Mouse (Mus musculus) left cerebral cortex, adult 6 months (tissue): Measurements from ENCODE around the gene Prl5a1. TPM values are rescaled to one million over a fixed set of nuclear protein-coding genes. Genes with fewer than 3 reads are reported as not detected.

Source experiments
- long read RNA-seq, 2 experiments: library from polyadenylated mRNA; unstranded; transcript quantifications; one replicate each; pipeline ENCODE4 v2.0.0; 2019 to 2020
- polyA plus RNA-seq: library from polyadenylated mRNA; unstranded; fragments of <200 nt; fragmentation: Nextera tagmentation; gene quantifications from 2 replicates; pipeline ENCODE4 v1.2.3, GENCODE M21; 2021

The Prl5a1 gene
- polyA plus RNA-seq, result not detected in 2 replicates
- long read RNA-seq, experiment 1, result 0 reads
- long read RNA-seq, experiment 2, result 0 reads

GRCm38 (mm10) chr13:28142184-28142583, at the start of gene Prl5a1:
Gene Prl5a1, plus strand, starts transcription at chr13:28142484.

Other genes starting within 250 kb of the Prl5a1 start
- not detected in 2 replicates for gene Prl4a1, start 126.3 kb upstream of the Prl5a1 start, polyA plus RNA-seq
- gene Gm11361, start 115.0 kb downstream of the Prl5a1 start, polyA plus RNA-seq, result 0.98 and 1.3 TPM in 2 replicates